Mouse (Mus musculus) erythroblast, adult 5-6 weeks (primary cell): ENCODE measurements around the gene Armcx6. TPM values are rescaled to one million over a fixed set of nuclear protein-coding genes. Genes with fewer than 3 reads are reported as not detected.
A peak's percentile ranks its signal among the peaks of the same experiment; 100 is the strongest.
"Not testable (repeated sequence)": the region's sequence is repeated elsewhere in the genome, so short reads cannot be mapped to it uniquely, and the experiment has no call there.

Source experiments
- ATAC-seq: replicated peaks from 2 replicates; pipeline ENCODE4 v1.8.0; 2016; ENCODE audit warnings: moderate number of reproducible peaks, mild to moderate bottlenecking, moderate TSS enrichment, inconsistent platforms; ENCODE audit not compliant: poor library complexity, low FRiP score, severe bottlenecking
- total RNA-seq, 2 experiments: library from RNA; stranded (forward) in 1 of 2; stranded (reverse) in 1 of 2; fragments of 150-400 nt in 1 of 2; fragments of 200-764, 138-1000 nt in 1 of 2; gene quantifications; 2 replicates each; pipeline versions ENCODE4 v1.2.3 to v1.2.4; 2015 to 2017; ENCODE audit warnings: low replicate concordance in 2 of 2

Armcx6 gene
- total RNA-seq (2015; ENCODE audit: low replicate concordance) (0.63 and 2.9 TPM in 2 replicates), total RNA-seq (2017; ENCODE audit: low replicate concordance) (0.09 and 0.70 TPM in 2 replicates)

GRCm38 (mm10) chrX:134750764-134751592, at the start of gene Armcx6:
Gene Armcx6 (minus strand): TSS chrX:134751417.
- peak; percentile 80 for ATAC-seq

GRCm38 (mm10) chrX:134787728-134788127, 36.5 kb upstream of the Armcx6 start:
- ATAC-seq: no peak

- ATAC-seq: not testable (repeated sequence)
Measured at GRCm38 (mm10) chrX:134763428-134764198, 12.4 kb upstream of the Armcx6 start.

- no peak for ATAC-seq
Measured at GRCm38 (mm10) chrX:134757293-134757995, 6.2 kb upstream of the Armcx6 start.

GRCm38 (mm10) chrX:134756434-134757292, 5.4 kb upstream of the Armcx6 start, which contains the start of gene Armcx3:
Gene Armcx3 (plus strand): TSS chrX:134756595.
- peak; percentile 84 for ATAC-seq

- no peak for ATAC-seq
Measured at GRCm38 (mm10) chrX:134752584-134752983, 1.4 kb upstream of the Armcx6 start.

GRCm38 (mm10) chrX:134751910-134752309, 693 bp upstream of the Armcx6 start:
- no peak for ATAC-seq

- no peak for ATAC-seq
Measured at GRCm38 (mm10) chrX:134746459-134746858, 4.8 kb downstream of the Armcx6 start.

- ATAC-seq: no peak
Measured at GRCm38 (mm10) chrX:134741862-134742261, 9.4 kb downstream of the Armcx6 start.

GRCm38 (mm10) chrX:134739160-134739559, 12.1 kb downstream of the Armcx6 start:
- no peak for ATAC-seq

GRCm38 (mm10) chrX:134737796-134738195, 13.4 kb downstream of the Armcx6 start:
- no peak for ATAC-seq

- ATAC-seq: no peak
Measured at GRCm38 (mm10) chrX:134729778-134730177, 21.4 kb downstream of the Armcx6 start.

- not testable (repeated sequence) for ATAC-seq
Measured at GRCm38 (mm10) chrX:134723762-134724161, 27.5 kb downstream of the Armcx6 start.

GRCm38 (mm10) chrX:134718524-134718923, 32.7 kb downstream of the Armcx6 start:
- no peak for ATAC-seq

GRCm38 (mm10) chrX:134717752-134718308, 33.4 kb downstream of the Armcx6 start, which contains the start of gene Armcx1:
Gene Armcx1 (plus strand): TSS chrX:134717963.
- ATAC-seq: peak; percentile 73

GRCm38 (mm10) chrX:134716863-134717262, 34.4 kb downstream of the Armcx6 start:
- no peak for ATAC-seq
